Mouse (Mus musculus): ENCODE data around the gene Lgals3bp. TPM values are rescaled to one million over a fixed set of nuclear protein-coding genes. Genes with fewer than 3 reads are reported as not detected.

Gene Lgals3bp
- polyA plus RNA-seq, 1 experiment from 2014 or later = 44.3 TPM

- no peak overlapping the region for H3K4me2 ChIP-seq (replicated peaks; ENCODE audit: low read depth, low read length)
- TF ChIP-seq EP300 (IDR thresholded peaks at IDR 0.05) (no peak), CTCF (IDR thresholded peaks at IDR 0.05) (no peak)
- no peaks in the 10 kb centered on the region for H3K4me1 ChIP-seq (ENCODE audit: insufficient read depth, low read depth, low read length)
- no peaks in the 10 kb centered on the region for H3K27me3 ChIP-seq (replicated peaks; ENCODE audit: insufficient read depth, low read length)
- H3K36me3 ChIP-seq (ENCODE audit: insufficient read depth, low read length) = peaks cover 21% of the 10 kb centered on the region
- no peaks in the 10 kb centered on the region for H3K9me3 ChIP-seq (ENCODE audit: low read length)
- ATAC-seq = no peak
- no peak overlapping the region for H3K27ac ChIP-seq (ENCODE audit: low read length)
- H3K9ac ChIP-seq (replicated peaks; ENCODE audit: low read depth) = no peak overlapping the region
- no peak overlapping the region for H3K4me3 ChIP-seq (ENCODE audit: low read depth, low read length)
- WGBS = 63% methylated on average over 1 of the region's 1 CpGs
- DNase-seq (ENCODE audit: low spot score) = no peak
Measured at GRCm38 (mm10) chr11:118410073-118410444, 8.2 kb upstream of the Lgals3bp start.

- DNase-seq (ENCODE audit: low spot score) = peak; percentile 28
- 58% methylated on average over 12 of the region's 12 CpGs for WGBS
- H3K4me2 ChIP-seq (replicated peaks; ENCODE audit: low read depth, low read length) = no peak overlapping the region
- no peaks in the 10 kb centered on the region for H3K27me3 ChIP-seq (replicated peaks; ENCODE audit: insufficient read depth, low read length)
- H3K27ac ChIP-seq (ENCODE audit: low read length) = no peak overlapping the region
- H3K4me1 ChIP-seq (ENCODE audit: insufficient read depth, low read depth, low read length) = no peaks in the 10 kb centered on the region
- no peak overlapping the region for H3K4me3 ChIP-seq (ENCODE audit: low read depth, low read length)
- TF ChIP-seq CTCF (IDR thresholded peaks at IDR 0.05) (no peak), EP300 (IDR thresholded peaks at IDR 0.05) (no peak)
- H3K9ac ChIP-seq (replicated peaks; ENCODE audit: low read depth) = no peak overlapping the region
- peaks cover 21% of the 10 kb centered on the region for H3K36me3 ChIP-seq (ENCODE audit: insufficient read depth, low read length)
- H3K9me3 ChIP-seq (ENCODE audit: low read length) = no peaks in the 10 kb centered on the region
- ATAC-seq = peak; percentile 36
Measured at GRCm38 (mm10) chr11:118409106-118410072, 7.5 kb upstream of the Lgals3bp start.

- H3K36me3 ChIP-seq (ENCODE audit: insufficient read depth, low read length) = peaks cover 21% of the 10 kb centered on the region; the same call in 1 of the 2 replicates
- H3K4me3 ChIP-seq (ENCODE audit: low read depth, low read length) = no peak overlapping the region
- no peaks in the 10 kb centered on the region for H3K9me3 ChIP-seq (ENCODE audit: low read length)
- H3K4me1 ChIP-seq (ENCODE audit: insufficient read depth, low read depth, low read length) = no peaks in the 10 kb centered on the region
- TF ChIP-seq CTCF (IDR thresholded peaks at IDR 0.05) (no peak), EP300 (IDR thresholded peaks at IDR 0.05) (no peak)
- DNase-seq (ENCODE audit: low spot score) (no peak), ATAC-seq (no peak)
- H3K27me3 ChIP-seq (replicated peaks; ENCODE audit: insufficient read depth, low read length) = no peaks in the 10 kb centered on the region
- H3K4me2 ChIP-seq (replicated peaks; ENCODE audit: low read depth, low read length) = no peak overlapping the region
- no peak overlapping the region for H3K27ac ChIP-seq (ENCODE audit: low read length)
- H3K9ac ChIP-seq (replicated peaks; ENCODE audit: low read depth) = no peak overlapping the region
- WGBS = 68% methylated on average over 16 of the region's 18 CpGs
Measured at GRCm38 (mm10) chr11:118408051-118408740, 6.3 kb upstream of the Lgals3bp start.

DNA sequence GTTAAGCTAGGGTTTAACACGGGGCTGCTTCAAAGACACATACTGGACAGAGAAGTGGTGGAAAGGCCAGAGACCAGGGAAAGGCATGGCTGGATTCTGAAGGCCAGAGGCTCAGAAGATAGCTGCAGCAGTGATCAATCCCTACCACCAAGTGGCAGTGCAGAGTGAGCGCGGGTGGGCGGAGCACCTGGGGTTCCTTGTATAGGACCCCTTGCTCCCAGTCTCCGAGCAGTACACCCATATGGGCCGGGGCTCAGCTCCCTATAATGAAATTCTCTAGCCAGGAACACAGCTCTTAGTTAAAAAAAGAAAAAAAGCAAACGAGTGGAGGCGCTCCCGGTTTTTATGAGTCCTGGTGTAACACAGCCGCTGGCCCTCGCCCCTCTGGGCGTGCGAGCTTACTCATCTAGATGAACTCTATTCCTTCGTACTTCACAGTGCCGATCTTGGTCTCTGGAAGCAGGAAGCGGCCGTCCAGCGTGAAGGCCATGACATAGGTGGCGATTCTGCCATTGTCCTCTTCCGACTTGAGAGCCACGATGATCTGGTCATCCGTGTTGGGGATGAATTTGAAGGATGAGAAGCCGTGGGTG lies 5.5 kb upstream of the Lgals3bp start:
- ATAC-seq = no peak
- peaks cover 21% of the 10 kb centered on the region; the same call in 1 of the 2 replicates for H3K36me3 ChIP-seq (ENCODE audit: insufficient read depth, low read length)
- DNase-seq (ENCODE audit: low spot score) = no peak

DNA sequence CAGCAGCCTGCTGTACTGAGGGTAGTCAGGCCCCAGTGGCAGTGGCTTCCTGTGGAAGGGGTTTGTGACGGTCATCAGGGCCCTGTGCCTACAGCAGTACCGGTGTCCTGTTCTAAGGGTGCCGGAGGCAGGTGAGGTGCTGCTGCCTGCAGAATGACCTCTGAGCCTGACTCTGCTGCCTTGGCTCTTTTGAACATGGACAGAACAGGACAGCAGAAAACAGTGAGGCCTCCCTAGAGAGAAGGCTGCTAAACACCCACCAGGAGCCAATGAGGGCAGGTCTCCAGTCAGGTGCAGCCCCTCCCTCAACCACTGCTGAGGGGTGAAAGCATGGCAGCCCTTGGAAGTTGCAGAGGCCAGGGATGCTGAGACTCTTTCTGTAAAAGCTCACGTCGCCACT lies 4.6 kb upstream of the Lgals3bp start:
- H3K4me1 ChIP-seq (ENCODE audit: insufficient read depth, low read depth, low read length) = peaks cover 5% of the 10 kb centered on the region
- H3K4me2 ChIP-seq (replicated peaks; ENCODE audit: low read depth, low read length) = no peak overlapping the region
- peaks cover 21% of the 10 kb centered on the region; the same call in 1 of the 2 replicates for H3K36me3 ChIP-seq (ENCODE audit: insufficient read depth, low read length)
- no peak overlapping the region for H3K4me3 ChIP-seq (ENCODE audit: low read depth, low read length)
- H3K9ac ChIP-seq (replicated peaks; ENCODE audit: low read depth) = no peak overlapping the region
- no peak for TF ChIP-seq EP300 (IDR thresholded peaks at IDR 0.05)
- no peak for TF ChIP-seq CTCF (IDR thresholded peaks at IDR 0.05)
- H3K27ac ChIP-seq (ENCODE audit: low read length) = no peak overlapping the region
- ATAC-seq = no peak
- H3K27me3 ChIP-seq (replicated peaks; ENCODE audit: insufficient read depth, low read length) = no peaks in the 10 kb centered on the region
- WGBS = 85% methylated on average over 5 of the region's 5 CpGs
- DNase-seq (ENCODE audit: low spot score) = no peak
- H3K9me3 ChIP-seq (ENCODE audit: low read length) = no peaks in the 10 kb centered on the region

More for the DNA sequence above, 5.5 kb upstream of the Lgals3bp start:
- no peaks in the 10 kb centered on the region for H3K4me1 ChIP-seq (ENCODE audit: insufficient read depth, low read depth, low read length)
- H3K4me2 ChIP-seq (replicated peaks; ENCODE audit: low read depth, low read length) = no peak overlapping the region
- no peak overlapping the region for H3K9ac ChIP-seq (replicated peaks; ENCODE audit: low read depth)
- no peak overlapping the region for H3K4me3 ChIP-seq (ENCODE audit: low read depth, low read length)
- H3K27ac ChIP-seq (ENCODE audit: low read length) = no peak overlapping the region
- WGBS = 82% methylated on average over 23 of the region's 23 CpGs
- H3K9me3 ChIP-seq (ENCODE audit: low read length) = no peaks in the 10 kb centered on the region
- peak; percentile 40 for TF ChIP-seq CTCF (IDR thresholded peaks at IDR 0.05)
- no peak for TF ChIP-seq EP300 (IDR thresholded peaks at IDR 0.05)
- H3K27me3 ChIP-seq (replicated peaks; ENCODE audit: insufficient read depth, low read length) = no peaks in the 10 kb centered on the region

- no peak overlapping the region for H3K27ac ChIP-seq (ENCODE audit: low read length)
- no peak overlapping the region for H3K4me3 ChIP-seq (ENCODE audit: low read depth, low read length)
- peaks cover 9% of the 10 kb centered on the region for H3K4me1 ChIP-seq (ENCODE audit: insufficient read depth, low read depth, low read length)
- no peaks in the 10 kb centered on the region for H3K27me3 ChIP-seq (replicated peaks; ENCODE audit: insufficient read depth, low read length)
- H3K9me3 ChIP-seq (ENCODE audit: low read length) = no peaks in the 10 kb centered on the region
- no peak for DNase-seq (ENCODE audit: low spot score)
- no peak for ATAC-seq
- 93% methylated on average over 8 of the region's 8 CpGs for WGBS
- H3K9ac ChIP-seq (replicated peaks; ENCODE audit: low read depth) = no peak overlapping the region
- peaks cover 12% of the 10 kb centered on the region; the same call in 1 of the 2 replicates for H3K36me3 ChIP-seq (ENCODE audit: insufficient read depth, low read length)
- no peak for TF ChIP-seq CTCF (IDR thresholded peaks at IDR 0.05)
- no peak for TF ChIP-seq EP300 (IDR thresholded peaks at IDR 0.05)
- no peak overlapping the region for H3K4me2 ChIP-seq (replicated peaks; ENCODE audit: low read depth, low read length)
Measured at GRCm38 (mm10) chr11:118405311-118405710, 3.4 kb upstream of the Lgals3bp start.

All from lung, postnatal 0 days (tissue).